Mouse (Mus musculus) Muller cell, postnatal 12 days (primary cell): ENCODE data around the gene Wwc2.
A peak's percentile ranks its signal among the peaks of the same experiment; 100 is the strongest.

Experiments used
- DNase-seq: peaks from one replicate; pipeline ENCODE4 v3.0.0-alpha.2; 2015; ENCODE audit errors: inconsistent ontology term

Wwc2 gene

GRCm38 (mm10) chr8:47905256-47905655 is 85.5 kb downstream of the Wwc2 start:
- no peak for DNase-seq

- DNase-seq = no peak
Observed at GRCm38 (mm10) chr8:47904004-47904403, 86.7 kb downstream of the Wwc2 start.

DNA sequence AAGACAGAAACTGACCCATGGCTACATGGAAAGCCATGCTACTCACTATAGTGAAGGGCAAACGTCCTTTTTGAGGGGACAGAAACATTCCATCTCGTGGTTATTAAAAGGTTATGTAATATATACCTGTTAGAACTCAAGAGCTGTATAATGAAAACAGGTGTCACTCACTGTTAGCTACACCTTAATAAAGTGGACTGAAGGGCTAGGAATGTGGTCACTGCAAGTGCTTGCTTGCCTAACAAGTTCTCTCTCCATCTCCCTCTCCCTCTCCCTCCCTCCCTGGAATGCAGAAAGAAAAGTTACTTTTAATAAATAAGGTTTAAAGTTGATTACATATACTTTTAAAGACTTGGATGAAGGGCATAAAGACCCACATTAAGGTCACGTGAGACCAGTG is 88.0 kb downstream of the Wwc2 start:
- DNase-seq = no peak

DNA sequence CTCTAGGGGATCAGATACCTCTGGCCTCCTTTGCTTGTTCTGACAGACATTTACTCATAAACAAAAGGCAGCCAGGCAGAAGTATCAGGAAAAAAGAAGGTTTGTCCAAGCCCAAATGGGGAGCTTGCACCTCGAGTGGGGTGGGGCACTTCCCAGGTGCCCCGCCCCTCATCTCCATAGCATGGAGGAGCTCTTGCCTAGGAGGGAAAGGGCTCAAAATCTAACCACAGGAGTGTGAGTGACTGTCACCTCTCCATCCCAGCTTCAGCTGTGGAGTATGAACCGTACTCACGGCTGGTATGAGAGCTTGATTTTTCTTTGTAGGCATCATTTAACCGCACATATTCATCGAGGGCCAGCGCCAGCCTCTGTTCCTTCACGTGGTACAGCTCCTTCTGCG is 90.4 kb downstream of the Wwc2 start:
- no peak for DNase-seq

DNA sequence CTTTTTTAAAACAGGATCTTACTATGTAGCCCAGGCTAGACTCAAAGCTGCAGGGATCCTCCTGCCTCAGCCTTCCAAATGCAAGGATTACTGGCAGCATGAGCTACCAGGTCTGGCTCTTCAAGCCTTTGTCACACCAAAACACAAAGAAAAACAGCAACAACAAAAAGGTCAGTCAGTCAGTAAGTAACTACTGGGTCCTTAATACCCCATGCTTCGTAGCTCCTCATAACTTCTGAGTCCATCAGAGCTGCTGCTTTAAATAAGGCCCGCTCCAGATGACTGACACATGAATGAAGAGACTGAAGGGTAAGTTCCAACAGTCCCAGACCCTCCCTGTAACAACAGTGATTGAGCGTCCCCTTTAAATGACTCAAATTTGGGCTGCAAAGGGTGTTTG is 90.8 kb downstream of the Wwc2 start:
- DNase-seq = no peak

DNA sequence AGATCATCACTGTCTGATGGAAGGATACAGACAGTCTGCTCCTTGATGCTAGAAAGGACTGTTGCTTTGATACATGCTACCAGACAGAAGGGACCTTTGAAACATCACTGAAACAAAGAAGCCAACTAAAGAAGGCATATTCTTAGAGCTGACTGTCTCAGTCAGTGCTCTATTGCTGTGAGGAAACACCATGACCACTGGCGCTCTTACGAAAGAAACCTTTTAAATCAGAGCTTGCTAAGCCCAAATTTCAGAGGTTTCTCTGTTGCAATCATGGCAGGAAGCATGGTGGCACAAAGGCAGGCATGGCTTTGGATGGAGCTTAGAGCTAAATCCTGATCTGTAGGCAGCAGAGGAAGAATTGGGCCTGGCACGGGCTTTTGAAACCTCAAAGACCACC is 98.3 kb downstream of the Wwc2 start:
- no peak for DNase-seq

DNA sequence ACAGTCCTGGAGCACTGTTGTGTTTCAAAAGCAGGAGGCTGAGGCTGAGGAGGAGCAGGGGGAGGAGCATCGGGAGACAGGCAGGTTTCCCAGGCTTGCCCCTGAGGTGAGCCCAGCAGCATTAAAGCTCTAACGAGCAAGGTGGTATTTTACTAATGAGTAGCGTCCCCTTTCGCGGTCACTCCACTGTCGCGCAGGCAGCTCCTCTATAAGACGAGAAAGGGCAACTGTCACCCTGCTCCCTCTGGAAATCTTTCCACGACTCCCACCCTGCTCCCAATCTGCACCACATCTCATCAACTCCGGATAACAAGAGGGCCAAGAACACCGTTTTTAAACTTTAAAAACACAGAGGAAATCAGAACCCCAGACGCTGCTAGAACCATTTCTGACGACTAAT is 99.1 kb downstream of the Wwc2 start:
- no peak for DNase-seq

DNA sequence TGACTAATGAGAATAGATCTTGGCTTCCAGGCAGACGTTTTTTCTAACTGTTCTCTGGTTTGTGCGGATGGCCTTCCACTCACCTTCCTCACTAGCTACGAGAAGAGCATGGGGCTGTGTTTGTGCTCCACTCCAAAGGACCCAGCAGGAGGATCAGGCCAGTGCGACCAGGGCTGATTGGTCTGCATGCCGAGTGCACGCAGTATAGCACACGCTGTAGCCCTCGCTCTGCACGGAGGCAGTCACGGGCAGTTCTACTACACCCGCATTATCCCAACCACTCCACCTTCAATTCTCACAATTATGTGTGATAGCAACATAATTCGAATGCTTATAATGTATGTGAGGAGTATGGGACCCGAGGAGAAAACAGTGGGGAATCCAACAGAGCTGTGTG is 99.9 kb downstream of the Wwc2 start:
- no peak for DNase-seq

DNA sequence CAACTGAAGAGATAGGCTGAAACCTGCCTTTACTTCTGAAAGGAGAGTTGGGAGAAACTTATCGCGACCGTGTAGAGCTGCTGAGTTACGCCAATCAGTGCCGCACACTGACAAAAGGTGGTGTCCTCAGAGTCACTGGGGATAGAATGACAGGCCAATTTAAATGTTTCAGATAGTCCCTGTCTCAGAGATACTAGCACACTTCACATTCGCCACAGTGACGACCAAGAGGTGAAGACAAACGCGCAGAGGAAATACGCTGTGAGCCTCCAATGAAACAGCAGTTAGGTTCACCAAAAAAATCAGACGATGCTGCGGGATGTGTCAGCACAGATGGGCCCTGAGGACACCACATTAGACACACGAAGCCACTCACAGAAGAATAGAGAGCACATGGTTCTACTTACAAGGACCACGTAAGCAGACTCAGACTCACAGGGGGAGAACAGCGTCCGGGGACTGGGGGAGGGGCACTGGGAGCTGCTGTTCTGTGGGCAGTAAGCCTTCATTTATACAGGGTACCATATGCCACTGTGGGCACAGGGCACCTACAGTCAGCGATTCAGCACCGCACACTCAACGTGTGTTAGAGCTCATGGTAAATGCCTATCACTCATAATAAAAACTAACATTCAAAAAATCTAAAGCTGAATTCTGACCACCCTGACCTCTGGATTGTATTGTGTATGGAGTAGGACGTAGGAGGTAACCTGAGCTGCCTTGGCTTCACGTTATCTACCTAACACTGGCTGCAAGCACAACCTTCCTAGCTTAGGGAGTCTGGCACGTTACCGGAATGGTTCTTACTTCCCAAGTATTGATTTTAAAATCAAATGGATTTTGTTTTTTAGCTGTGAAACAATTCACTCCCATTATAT is 100.5 kb downstream of the Wwc2 start:
- DNase-seq = no peak

DNA sequence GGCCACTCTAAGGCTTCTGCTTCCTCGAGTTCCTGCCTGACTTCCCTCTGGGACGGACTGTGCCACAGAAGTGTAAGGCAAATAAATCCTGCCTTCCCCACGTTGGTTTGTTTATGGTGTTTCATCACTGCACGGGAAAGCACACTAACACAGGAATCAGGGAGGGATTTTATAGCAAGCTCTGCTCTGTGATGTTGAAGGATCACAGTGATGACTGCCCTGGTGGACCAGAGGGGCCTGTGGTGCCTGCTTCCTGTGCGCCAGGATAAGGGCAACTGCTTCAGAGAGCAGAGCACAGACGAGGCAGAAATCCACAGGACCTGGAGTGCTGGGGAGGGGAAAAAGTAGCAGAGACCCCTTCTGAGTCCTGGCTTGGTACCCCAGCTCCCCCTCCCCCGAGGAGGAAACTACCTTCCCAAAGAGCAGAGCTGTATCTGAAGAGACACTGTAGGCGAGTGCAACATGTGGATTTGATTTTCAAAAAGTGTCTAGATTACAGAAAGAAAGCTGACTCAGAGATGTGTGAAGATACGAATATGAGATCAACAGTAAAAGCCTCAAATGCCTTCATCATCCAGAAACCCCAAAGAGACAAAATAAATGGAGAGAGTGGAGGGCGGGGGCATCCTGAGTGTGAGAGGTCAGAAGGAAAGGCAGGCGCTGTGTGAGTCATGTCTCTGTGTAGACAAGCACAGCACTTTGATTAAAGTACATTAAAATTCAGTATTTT is 101.7 kb downstream of the Wwc2 start:
- peak; percentile 20 for DNase-seq

GRCm38 (mm10) chr8:47884306-47884705 is 106.4 kb downstream of the Wwc2 start:
- no peak for DNase-seq

DNA sequence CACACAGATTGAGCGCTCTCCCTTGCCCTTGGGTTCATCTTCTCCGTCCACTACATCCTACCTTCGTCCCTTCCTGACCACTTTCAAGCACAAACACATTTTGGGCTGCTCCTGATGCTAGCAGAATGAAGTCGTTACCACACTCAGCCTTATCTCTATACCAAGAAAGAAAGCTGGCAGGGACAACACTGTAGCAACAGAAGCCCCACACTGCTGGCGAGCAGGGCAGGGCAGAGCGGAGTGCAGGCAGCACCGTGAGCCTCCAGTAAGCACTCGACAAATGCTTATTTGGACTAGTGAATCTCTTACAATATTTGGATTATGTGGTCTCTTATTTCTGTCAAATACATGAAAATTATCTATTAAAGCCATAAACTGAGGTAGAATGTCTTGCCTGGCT is 107.0 kb downstream of the Wwc2 start:
- no peak for DNase-seq

DNA sequence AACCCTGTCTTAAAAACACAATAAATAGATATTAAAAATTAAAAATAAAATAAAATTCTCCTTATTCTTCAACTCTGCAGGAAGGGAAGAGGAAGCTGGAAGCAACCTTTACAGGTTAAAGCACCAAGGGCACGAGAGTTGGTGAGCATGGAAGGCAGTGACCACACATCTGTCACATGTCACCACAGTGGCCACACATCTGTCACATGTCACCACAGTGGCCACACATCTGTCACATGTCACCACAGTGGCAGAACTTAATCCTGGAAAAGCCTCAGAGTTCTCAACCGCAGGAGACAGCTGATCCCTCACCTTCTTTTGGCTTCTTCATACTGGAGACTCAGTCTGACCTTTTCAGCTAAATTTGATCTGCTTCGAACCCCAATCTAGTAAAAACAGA is 112.2 kb downstream of the Wwc2 start:
- DNase-seq = no peak

GRCm38 (mm10) chr8:47875865-47876264 is 114.9 kb downstream of the Wwc2 start:
- no peak for DNase-seq

DNA sequence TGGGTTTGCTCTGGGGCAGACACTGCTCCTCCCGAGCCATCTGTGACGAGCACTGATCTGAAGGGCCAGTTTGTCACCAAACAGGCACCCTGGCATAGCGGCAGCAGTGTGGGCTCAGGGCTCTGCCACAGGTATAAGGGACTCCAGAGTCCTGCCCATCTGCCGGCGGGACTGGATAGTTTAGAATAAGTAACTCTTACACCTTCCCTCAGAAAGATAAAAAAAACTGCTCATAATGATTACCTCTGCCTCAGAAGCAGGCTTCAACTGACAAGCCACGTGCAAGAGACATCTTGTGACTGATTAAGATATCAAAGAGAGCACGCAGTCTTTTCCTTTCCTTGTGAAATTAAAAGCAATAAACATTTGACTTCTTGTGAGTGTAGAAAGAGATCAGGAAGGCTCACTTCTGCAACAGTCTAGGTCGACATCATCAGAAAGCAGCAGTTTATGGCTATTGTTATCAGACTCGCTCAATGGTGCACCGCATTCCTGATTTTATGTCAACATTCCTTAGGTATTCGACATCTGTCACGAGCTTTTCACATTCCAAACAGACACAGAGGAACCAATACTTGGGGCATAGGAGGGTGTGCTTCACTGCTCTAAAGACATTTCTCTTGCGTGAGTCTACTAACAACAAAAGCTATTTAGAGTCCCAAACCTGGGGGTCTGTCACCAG is 116.1 kb downstream of the Wwc2 start:
- peak; percentile 19 for DNase-seq

DNA sequence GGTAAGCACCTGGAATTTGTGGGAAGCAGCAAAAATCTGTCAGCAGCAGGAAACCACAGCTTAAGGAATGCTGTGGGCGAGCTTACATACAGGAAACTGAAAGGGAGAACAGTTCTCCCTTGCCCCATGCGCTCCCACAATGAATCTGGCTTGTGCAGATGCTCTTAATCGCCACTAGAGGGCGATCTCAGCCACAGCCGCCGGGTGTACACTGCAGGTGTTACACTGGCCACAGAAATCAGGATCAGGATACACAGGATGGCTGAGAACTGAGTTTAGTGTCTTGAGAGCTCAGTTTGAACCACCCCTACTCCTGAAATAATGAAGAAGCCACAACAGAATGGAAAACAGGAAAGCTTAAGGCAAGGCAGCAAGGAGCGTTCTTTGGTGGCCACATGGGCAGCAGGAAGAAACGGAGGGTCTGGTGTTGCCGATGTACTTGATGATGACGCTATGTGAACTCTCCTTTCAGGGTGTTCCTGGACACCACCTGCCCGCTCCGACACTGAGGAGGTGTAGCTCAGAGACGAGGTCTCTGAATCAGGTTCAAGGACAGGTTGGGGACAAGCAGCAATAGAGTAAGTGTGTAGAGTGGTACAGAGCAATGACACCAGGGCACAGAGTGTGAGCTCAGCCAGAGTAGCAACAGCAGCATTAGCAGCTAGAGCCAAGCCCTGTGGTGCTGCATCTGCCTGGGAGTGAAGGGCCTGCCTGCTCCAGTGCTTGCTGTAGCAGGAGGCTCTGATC is 118.2 kb downstream of the Wwc2 start:
- peak; percentile 45 for DNase-seq

- peak; percentile 54 for DNase-seq
Observed at GRCm38 (mm10) chr8:47867067-47867466, 123.7 kb downstream of the Wwc2 start.

GRCm38 (mm10) chr8:47866568-47866967 is 124.2 kb downstream of the Wwc2 start:
- DNase-seq = no peak

DNA sequence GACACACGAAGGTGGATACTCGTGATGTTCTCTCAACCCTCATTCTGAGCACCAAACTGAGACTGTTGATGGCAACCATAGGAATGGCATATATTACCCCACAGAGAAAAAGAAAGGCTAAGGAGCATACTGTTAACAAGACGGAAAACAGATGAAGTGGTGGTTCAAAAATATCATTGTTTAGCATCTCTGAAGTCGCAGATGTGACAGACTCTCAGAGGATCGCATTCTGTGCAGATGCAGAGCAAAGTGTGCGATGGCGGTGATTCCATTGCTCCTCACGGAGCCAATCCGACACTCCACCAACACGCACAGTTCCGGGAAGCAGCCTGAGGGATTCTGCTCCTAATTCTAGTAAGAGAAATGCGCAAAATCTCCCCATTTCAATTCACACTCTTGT is 131.5 kb downstream of the Wwc2 start:
- DNase-seq = no peak

GRCm38 (mm10) chr8:47853356-47853755 is 137.4 kb downstream of the Wwc2 start:
- no peak for DNase-seq

DNA sequence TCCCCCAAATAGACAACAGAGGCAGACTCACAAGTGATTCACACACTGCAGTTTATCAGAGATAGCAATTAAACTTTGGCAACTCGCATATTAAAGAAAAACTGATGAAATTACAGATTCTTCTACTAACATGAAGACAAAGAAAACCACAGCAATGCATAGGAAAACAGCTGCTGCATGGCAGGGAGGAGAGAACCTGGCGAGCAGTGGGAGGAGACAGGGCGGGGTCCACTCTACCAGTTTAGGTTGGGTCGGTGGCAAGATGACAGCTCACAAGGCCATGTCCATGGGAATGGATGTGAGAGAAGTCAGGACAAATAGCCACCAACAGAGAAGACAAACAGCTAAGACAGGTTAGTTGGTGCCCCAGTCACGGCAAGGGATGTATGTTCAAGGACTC is 138.0 kb downstream of the Wwc2 start:
- DNase-seq = peak; percentile 75
